Mouse (Mus musculus): ENCODE data around the gene Anxa6.
"Not testable (repeated sequence)": the region's sequence is repeated elsewhere in the genome, so short reads cannot be mapped to it uniquely, and the experiment has no call there.

Anxa6 gene

DNA sequence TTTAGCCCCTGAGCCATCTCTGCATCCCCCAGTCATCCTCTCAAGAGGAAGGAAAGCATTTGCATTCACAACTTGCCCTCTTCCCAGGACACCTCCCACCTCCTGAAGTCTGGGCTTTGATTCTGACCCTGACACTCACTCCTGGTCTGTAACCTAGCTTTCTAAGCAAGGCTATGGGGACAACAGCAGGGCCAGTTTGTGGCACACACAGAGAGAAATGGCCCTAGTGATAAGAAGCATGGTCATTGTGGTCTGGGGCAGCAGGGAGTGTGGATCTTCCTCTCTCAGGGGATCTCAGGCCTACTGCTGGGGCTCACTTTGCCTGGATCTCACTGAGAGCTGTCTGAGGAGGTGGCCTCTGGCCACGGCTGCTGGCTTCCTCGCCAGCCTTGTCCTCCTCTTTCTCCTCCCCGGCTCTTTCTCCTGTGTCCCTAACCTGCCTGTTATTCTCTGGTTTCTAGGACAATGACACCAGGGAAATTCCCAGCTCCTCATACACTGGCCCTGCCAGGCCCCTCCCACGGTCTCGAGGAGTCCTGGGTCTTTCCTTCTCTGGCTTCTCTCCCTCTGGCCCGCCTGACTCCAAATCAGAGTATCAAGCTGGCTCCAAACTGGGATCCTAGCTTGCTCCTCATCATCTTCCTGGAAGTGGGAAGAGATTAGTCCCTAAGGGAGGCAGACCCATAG is 71.9 kb downstream of the Anxa6 start:
- DNase-seq (ENCODE audit: low spot score): peak; percentile 93

DNA sequence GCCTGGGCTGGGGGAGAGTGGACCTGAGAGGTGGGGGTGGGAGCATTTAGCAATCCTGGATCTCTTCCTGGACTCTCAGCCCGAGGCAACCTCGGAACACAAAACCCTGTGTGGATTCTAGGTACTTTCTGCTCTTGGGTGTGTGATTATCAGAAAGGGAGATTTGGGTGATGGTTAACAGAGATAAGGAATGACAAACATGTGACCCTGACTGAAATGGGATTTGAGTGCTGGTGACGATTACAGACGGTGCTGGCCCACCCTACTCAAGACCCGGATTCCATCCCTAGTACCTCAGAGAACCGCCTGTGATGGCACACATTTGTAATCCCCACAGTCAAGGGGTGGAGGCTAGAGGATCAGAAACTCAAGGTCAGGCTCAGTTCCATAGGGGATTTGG is 73.0 kb downstream of the Anxa6 start:
- no peak for DNase-seq (ENCODE audit: low spot score)

DNA sequence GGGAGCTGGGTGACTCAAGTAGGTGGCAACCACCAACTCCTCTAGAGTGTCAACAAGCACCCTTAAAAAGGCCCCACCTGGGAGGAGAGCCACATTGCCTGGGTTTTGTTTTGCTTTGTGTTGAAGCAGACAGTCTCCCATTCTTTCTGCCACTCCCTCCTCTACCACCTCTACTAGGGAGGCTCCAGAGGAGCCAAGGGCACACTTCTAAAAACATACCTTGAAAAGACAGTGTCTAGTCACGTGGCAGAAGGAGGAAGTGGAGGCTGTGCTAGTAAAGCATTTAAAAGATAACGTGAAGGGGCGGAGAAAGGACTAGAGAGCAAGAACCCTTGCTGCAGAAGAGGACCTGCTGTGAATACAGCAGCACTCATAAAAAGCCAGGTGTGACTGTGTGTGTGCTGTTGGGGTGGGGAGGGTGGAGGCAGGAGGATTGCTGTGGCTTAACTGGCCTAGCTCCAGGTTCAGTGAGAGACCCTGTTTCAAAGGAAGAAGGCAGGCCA is 74.6 kb downstream of the Anxa6 start:
- DNase-seq (ENCODE audit: low spot score): peak; percentile 47

DNA sequence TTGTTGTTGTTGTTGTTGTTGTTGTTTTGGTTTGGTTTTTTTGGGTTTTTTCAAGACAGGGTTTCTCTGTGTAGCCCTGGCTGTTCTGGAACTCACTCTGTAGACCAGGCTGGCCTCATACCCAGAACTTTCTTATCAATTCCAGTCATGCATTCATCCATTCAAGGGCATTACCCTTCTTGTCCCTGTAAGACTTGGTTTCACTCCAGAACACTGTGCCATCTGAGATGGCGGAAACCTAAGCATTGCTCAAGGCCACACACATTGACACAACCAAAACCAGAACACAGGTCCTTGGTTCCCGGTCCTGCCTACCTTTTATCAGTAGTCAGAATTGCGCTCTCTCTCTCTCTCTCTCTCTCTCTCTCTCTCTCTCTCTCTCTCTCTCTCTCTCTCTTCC is 75.5 kb downstream of the Anxa6 start:
- DNase-seq (ENCODE audit: low spot score): peak; percentile 61

DNA sequence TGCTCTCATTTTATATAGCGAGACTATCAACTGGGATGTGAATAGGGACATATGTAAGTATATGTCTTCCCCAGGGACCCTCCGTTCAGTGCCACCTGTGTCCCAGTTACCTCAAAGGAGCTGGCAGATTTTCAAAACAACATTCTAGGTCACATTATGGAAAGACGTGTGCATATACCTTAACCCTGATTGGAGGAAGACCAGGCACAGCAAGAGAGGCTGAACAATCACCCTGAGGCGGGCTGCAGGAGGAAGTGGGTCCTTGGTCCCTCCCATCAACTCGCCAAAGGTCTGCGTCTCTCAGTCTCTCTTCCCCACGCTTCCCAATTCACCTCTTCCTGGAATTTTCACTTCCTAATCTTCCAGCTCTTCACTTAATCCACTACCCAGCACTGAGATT is 76.3 kb downstream of the Anxa6 start:
- DNase-seq (ENCODE audit: low spot score): no peak

DNA sequence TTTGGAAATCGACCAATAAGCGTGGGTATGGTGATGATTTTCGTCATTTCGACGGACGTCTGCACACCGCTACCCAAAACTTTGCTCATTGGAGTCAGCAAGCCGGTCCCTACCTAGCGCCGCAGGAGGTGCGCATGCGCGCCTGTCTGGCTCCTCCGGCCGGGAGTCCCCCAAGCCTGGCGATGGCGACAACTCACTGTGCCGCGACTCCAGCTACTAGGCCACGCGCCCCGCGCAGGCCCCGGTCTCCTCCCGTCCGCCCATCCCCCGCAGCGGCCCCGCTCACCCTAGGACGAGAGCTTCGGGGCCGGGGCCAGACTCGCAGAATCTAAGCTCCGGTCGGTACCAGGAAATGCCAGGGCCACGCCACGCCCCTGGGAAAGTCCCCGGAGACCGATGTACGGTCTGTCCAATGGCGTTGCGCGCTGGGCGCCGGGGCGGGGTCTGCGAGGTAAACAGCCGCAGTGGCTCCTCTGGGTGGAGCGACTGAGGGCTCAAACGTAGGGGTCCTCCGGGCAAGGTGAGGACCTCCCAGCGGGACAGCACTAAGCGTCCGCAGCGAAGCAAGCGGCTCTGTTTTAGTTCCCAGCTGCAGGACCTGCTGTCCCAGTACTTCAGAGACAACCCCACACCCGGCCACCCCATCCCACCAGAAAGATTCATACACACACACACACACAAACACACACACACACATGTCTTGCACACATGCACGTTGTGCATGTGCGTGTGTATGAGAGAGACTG is 77.3 kb downstream of the Anxa6 start:
- DNase-seq (ENCODE audit: low spot score): peak; percentile 97

DNA sequence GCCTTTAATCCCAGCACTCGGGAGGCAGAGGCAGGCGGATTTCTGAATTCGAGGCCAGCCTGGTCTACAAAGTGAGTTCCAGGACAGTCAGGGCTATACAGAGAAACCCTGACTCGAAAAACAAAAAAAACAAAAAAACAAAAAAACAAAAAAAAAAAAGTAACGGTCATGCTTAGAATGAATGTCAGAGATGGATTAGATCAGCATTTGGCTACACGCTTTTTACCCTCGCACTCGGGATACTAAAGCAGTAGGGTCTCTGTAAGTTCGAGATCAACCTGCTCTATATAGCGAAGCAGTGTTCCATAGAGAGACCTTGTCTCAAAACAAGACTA is 77.9 kb downstream of the Anxa6 start:
- DNase-seq (ENCODE audit: low spot score): not testable (repeated sequence)

DNA sequence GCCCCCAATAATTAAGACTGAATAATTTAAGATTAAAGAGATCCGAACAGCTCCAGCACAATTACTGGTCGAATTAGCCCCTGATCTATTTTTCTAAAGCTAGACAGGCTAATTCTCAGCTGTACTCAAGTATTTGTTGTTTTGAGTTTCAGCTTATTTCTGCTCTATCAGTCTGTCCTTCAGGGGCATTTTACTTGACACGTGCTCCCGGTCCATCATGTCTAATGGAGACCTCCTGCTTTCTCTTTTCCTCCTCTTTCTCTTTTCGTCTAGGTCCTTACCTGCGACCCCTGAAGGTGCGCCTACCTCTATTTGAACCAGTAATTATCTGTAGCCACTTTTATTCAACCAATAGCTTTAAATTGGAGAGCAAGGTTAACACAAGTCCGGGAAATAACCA is 78.5 kb downstream of the Anxa6 start:
- no peak for DNase-seq (ENCODE audit: low spot score)

DNA sequence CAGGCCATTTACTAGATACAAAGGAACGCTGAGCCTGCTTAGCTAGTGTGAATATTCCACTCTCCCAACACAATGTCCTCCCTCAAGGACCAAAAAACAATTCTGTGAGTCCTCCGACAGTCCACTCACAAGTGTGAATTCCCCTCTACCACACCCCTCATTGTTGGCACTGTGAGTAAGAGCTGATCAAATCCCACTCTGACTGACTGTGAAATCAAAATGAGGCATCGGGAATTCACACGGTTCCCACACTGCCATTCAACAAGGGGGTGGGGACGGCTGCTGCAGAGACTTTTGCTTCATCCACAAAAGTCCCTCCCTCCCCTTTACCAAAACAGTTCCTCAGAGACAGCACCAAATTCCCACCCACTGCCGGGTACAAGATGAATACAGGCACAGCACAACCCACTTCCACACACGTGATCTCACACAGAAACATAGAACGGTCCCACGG is 79.2 kb downstream of the Anxa6 start:
- DNase-seq (ENCODE audit: low spot score): peak; percentile 47

DNA sequence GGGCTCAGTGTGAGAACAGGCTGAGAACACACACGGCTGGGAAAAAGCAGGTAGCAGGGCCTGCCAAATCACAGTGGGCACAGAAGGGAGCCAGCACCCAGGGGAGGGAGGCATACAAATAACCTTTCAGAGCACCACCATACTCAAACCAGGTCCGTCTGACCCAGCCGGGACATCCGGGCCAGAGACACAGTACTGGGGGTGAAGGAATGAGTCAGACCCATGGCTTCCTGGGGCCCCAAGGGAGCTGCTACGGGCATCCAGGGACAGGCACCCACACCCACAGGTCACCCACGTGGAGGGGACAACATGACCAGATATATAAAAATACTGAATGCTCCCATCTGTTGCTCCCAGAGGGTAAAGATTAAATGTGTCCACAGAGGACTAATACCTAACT is 80.6 kb downstream of the Anxa6 start:
- no peak for DNase-seq (ENCODE audit: low spot score)

DNA sequence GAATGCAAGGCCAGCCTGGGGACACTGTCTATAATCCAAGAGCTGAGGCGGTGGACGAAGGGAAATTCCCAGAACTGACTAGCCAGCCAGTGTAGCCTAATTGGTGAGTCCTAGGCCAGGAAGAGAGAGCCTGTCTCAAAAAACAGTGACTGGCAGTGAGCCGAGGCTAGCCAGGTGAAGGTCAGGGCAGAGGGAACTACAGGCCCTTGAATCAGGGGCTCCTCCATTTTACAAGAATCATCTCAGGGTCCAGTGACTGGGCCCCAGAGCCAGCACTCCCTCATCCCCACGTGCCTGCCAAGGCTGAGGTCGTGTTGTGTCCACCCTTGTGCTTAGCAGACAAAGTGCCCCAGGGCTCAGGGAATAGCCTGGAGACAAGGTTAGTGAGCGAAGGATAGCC is 82.6 kb downstream of the Anxa6 start:
- DNase-seq (ENCODE audit: low spot score): no peak

DNA sequence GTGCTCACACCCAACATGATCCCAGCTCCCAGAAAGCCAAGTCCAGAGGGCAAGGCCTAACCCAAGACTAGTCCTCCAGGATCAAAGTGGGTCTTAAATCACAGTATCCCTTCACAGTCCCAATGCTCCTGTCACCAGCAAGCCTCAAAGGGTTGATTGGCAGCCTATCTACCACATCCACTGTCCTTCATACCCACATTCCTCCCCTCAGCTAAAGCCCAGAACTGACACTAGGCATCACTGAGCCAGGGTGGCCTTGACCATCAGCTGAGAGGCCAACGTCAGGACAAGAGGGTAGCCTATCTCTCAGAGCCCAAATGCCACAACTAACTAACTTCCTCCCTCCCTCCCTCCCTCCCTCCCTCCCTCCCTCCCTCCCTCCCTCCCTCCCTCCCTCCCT is 83.5 kb downstream of the Anxa6 start:
- no peak for DNase-seq (ENCODE audit: low spot score)

DNA sequence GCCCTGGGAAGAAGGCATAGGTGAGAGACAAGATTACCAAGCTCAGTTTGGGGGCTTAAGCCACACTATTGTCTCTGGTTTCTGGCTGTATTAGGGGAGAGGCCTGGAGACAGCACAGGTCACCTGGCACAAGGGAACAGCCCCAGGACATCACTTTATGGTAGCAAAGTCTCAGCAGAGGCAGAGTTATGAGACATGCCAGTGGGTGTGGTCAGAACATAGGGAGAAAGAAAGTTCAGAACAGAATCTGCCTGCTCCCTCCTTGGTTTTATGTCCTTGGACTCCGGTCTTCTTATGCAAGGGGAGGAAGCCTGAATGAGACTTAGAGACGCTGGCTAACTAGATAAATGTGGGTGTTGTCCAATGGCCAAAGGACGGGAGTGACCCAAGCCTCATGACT is 88.5 kb downstream of the Anxa6 start:
- DNase-seq (ENCODE audit: low spot score): no peak

DNA sequence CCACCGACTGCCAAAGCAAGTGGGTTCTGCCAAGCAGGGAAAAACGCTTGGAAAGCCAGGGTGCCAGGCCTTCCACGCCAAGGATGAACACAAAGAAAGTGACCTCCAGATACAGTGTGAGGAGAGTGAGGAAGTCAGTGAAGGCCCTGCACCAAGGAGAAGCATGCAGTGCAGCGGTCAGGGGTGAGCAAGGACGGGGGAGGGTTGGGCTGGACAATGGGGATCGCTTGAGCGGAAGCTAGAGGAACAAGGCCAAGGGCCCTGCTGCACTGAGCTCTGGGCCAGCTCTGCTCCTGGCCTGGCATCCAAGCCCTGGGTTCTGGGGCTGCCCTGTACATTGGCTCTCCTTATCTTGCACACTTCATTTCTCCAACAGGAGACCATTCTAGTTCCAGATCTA is 93.2 kb downstream of the Anxa6 start:
- DNase-seq (ENCODE audit: low spot score): no peak

DNA sequence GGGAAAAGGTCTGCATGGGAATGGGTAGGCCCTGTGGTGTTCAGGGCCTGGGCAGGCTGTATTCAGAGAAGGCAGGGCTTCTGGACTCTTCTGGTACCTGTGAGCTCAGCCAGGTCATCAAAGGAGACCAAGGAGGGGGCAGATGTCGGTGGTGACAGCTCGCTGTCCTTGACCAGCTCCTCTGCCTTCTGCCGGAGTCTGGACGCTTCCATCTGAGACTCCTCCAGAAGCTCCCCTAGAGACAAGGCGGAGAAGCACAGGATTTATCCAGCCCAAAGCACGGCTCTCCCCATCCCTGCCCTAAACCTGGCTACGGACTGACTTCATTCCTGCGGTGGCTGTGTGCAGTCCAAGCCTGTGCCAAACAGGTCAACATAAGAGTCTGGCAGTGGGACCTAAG is 93.7 kb downstream of the Anxa6 start:
- no peak for DNase-seq (ENCODE audit: low spot score)

DNA sequence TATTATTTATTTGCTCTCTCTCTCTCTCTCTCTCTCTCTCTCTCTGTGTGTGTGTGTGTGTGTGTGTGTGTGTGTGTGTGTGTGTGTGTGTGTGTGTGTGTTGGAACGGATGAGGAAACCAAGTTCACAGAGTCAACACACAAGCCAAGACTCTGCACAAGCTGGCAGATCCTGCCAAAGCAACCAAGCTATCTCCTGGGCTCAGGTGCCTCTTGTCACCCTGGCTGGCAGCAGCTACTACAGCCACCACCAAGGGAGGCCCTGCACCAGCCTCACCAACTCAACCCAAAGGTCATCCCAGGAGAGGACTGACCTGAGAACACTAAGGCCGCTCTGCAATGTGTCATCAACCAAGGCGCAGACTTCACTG is 96.5 kb downstream of the Anxa6 start:
- DNase-seq (ENCODE audit: low spot score): no peak

DNA sequence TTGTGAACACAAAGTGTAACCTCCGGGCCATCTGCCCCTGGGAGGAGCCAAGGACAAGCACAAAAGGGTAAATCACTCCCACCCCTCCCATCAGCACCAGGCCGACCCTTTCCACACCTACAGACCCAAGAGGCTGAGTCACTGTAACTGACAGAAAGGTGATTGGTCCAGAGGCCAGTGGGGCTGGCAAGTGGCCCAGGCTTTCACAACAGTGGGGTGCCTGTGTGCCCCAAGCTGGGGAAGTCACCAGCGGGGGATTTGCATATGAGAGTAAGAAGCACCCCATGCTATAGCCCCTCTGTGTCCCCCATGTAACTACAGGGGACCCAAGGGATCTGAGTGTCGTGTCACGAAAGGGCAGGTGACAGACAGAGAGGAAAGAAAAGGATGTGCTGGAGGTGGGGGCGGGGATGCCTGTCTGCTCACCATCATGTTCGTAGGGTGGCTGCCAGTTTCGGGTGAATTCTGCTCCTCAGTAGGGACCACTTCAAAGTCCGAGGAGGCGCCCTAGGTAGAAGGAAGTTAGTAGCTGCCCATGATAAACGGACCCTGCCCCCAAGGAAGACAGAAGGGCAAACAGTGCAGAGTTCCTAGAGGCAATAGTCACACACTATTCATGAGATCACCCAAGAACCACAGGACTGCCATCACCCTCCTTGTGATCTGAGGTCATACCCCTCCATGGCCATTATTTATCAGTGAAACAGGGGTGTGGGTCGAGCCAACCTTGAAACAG is 97.0 kb downstream of the Anxa6 start:
- DNase-seq (ENCODE audit: low spot score): no peak

DNA sequence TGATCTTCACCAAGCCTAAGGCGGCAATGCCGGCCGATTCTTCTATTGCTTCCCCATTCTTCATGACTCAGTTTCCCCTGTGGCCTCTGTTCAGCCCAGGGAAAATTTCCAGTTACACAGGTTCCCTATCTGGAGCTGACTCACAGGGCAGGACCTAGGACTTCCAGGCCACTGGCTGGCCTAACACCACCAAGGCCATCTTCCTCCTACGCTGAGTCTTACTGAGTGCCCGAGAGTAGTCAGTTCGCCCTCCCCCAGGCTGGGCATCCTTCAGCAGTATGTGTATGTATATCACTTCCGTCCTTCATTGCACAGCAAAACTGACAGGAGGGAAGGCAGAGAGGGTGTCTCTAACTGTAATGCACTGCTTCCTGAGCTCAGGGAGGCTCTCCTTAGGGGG is 99.0 kb downstream of the Anxa6 start:
- DNase-seq (ENCODE audit: low spot score): no peak

DNA sequence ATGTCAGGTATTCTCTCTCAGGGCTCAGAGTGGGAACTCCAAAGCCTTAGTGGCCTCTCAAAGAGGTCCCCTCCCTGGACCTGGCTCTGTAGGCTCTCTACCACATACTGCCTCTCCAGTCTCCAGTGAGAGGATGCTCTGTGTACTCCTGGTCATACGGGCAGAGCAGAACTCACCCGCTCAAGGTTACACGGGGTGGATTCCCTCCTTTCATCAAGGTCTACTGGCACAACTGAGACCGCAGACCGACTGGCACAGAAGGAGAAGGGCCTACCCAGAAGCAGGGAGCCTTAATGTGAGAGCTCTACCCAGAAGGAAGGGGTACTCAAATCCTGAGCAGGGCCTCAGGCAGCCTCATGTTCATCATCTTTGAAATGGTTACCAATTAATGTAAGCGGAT is 100.7 kb downstream of the Anxa6 start:
- no peak for DNase-seq (ENCODE audit: low spot score)

DNA sequence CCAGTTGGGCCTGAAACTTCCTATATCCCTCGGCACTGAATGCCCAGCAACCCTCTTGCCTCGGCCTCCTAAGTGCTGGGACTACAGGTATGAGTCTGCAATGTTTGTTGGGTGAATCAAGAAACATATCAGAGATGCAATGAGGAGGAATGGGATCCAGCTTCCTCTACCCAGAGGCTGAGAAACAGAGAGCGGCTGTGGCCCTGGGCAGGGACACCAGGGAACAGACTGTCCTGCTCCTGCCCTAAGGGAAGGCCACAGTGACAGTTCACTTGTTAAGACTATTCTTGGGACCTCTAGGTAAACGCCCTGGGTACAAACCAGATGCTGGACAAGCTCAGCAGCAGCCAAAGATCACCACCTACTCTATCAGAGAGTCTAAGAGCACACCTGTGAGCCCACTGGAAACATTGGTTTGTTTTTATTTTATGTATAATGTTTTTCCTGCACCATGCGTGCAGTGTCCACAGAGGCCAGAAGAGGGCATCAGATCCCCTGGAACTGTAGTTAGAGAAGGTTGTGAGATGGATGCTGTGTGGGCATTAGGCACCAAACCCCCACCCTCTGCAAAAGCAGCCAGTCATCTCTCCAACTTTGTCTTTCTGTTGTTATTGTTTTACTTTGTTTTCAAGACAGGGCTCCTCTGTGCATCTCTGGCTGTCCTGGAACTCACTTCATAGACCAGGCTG is 101.7 kb downstream of the Anxa6 start:
- DNase-seq (ENCODE audit: low spot score): peak; percentile 57

DNA sequence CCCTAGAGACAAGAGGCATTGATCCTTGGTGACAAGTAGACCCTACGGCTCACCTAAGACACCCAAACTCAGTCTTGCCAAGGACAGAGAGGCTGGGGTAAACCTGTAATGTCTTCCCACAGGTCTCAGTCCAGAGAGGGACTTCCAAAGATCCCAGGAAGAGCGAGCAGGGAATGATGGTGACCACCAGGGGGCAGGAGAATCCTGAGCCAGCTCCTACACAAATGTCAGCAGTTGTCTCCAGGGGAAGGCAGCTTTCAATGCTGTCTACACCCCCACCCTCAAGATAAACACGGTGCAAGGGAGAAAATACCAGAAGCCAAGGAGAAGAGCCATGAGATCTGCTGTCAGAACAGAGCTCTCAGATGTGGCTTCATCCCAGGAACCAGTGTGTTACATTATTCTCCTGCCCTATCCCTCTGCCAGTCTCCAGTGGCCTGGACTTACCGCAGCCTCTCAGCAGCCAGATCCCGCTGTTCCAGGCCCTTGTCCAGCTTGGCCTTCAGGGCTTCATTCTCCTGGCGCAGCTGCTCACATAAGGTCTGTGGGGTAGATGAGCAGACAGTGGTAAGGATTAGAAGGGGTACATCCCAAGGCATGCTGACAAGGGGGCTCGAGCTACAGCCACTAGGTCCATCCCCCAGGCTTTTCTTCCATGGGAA is 102.8 kb downstream of the Anxa6 start:
- peak; percentile 80 for DNase-seq (ENCODE audit: low spot score)

DNA sequence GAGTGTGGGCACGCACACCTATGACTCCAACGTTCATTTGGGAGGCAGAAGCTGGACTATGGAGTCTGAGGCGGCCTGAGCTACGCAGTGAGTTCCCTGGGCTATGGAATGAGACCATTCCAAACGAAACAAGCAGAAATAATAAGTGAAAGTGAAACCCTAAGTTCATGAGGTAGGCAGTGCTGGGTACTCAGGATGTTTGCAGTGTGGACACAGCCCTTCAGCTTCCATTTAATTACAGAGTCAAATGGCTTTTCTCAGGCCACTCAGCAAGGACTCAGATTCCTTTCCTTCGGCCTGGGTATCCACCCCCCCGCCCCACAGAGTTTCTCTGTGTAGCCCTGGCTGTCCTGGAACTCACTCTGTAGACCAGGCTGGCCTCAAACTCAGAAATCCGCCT is 103.5 kb downstream of the Anxa6 start:
- DNase-seq (ENCODE audit: low spot score): no peak

Measured in adipocyte (in vitro differentiated cells).